Mouse (Mus musculus) A20 (cell line): ENCODE results near the gene Tsku.

Experiments used
- DNase-seq: peaks from one replicate; pipeline ENCODE4 v3.0.0-alpha.2; 2011; ENCODE audit warnings: low read depth, low spot score

Tsku gene

DNA sequence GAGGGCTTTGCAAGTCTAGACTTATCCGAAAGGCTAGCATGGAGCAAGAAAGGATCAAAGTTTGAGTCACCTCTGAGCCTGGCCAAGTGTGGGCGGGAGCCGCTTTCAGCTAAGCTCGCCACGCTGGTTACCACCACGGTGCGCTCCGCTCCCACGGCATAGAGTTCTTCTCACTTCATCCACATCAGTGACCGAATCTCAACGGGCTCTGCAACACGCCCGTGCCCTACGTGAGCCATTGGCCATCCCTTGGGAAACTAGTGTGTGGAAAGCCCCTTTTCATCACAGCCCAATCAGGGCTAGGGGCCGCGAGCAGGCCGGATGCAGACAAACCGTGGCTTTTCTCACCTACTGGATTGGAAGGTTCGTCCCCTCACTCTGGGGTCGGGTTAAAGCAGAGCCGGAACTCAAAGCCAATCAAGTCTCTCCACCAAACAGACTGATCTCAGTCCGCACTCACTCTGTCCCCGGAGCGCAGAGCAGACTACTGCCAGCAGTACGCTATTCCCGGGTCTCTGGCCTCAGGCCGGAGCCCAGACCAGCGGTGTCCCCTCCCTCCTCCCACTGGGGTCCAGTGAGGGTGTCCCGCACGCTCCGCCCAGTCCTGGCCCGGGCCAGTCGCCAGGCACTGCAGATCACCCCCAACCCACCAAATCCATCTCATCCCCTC is 1.0 kb downstream of the Tsku start:
- DNase-seq = no peak

GRCm38 (mm10) chr7:98358016-98358415 is 3.1 kb downstream of the Tsku start:
- no peak for DNase-seq

- no peak for DNase-seq
These were observed 3.8 kb downstream of the Tsku start for GRCm38 (mm10) chr7:98357324-98357723.

GRCm38 (mm10) chr7:98354921-98355310 is 6.2 kb downstream of the Tsku start:
- no peak for DNase-seq

GRCm38 (mm10) chr7:98354160-98354920 is 6.8 kb downstream of the Tsku start:
- DNase-seq = no peak

GRCm38 (mm10) chr7:98353616-98354015 is 7.5 kb downstream of the Tsku start:
- no peak for DNase-seq

GRCm38 (mm10) chr7:98351523-98351922 is 9.6 kb downstream of the Tsku start:
- no peak for DNase-seq

GRCm38 (mm10) chr7:98349821-98350220 is 11.3 kb downstream of the Tsku start:
- DNase-seq = no peak

DNA sequence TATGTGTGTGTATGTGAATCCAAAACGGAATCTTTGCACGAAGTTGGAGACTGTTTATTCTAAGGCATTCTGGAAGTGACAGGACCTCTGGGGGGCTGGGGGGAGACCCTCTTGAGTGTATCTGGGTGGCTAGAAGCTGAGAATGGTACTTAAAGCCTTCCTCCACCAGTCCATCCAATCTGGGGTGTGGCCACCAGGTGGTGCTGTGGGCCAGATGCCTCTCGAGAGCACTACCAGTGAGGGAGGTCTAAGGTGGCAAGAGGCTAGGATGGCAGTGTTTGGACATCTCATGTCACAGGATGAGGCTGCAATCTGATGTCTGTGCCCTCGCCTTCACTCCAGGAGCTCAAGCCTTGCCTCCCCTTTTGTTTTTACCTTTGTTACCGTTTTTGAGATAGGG is 12.0 kb downstream of the Tsku start:
- peak; percentile 77 for DNase-seq

- peak; percentile 74 for DNase-seq
These were observed 13.1 kb downstream of the Tsku start for GRCm38 (mm10) chr7:98348043-98348442.

- DNase-seq = no peak
These were observed 13.7 kb downstream of the Tsku start for GRCm38 (mm10) chr7:98347471-98347870.

- no peak for DNase-seq
These were observed 16.1 kb downstream of the Tsku start for GRCm38 (mm10) chr7:98345036-98345435.

DNA sequence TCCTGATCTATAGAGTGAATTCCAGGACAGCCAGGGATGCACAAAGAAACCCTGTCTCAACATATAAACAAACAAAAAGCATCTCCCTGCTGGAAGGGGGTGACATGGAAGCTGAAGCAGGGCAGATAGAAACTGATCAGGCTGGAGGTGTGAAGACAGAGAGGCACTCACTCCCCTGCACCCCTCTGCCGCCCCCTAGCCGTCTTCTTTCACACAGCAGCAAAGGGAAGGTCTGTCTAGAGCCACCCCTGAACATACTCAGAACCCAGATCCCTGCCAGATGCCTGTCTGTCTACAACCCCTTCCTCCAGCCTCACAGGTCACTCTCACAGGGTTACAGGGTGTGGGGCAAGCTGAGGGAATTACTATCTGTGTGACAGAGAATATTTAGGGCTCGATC is 16.8 kb downstream of the Tsku start:
- peak; percentile 61 for DNase-seq

- DNase-seq = no peak
These were observed 18.9 kb downstream of the Tsku start for GRCm38 (mm10) chr7:98342249-98342648.

- DNase-seq = peak; percentile 85
These were observed 19.7 kb downstream of the Tsku start for GRCm38 (mm10) chr7:98341475-98341874.

- no peak for DNase-seq
These were observed 20.8 kb downstream of the Tsku start for GRCm38 (mm10) chr7:98340343-98340742.

DNA sequence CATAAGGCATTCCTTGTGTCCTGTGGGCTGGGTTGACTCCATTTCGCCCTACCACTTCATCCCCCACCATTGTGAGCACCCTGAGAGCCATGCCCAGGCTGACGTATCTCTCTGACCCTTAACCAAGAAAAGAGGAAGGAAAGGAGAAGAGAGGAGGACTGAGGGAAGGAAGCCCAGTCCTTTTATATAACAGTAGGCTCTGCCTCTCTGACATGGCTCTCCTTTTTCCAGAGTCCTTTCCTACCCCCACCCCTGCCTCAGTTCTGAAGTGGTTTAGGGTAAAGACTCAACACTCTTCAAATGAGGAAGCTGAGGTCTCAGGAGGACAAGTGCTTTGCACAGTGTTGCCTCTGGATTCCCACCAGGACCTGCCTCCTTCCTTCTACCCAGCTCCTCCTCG is 27.1 kb downstream of the Tsku start:
- no peak for DNase-seq

- no peak for DNase-seq
These were observed 27.6 kb downstream of the Tsku start for GRCm38 (mm10) chr7:98333507-98333906.

DNA sequence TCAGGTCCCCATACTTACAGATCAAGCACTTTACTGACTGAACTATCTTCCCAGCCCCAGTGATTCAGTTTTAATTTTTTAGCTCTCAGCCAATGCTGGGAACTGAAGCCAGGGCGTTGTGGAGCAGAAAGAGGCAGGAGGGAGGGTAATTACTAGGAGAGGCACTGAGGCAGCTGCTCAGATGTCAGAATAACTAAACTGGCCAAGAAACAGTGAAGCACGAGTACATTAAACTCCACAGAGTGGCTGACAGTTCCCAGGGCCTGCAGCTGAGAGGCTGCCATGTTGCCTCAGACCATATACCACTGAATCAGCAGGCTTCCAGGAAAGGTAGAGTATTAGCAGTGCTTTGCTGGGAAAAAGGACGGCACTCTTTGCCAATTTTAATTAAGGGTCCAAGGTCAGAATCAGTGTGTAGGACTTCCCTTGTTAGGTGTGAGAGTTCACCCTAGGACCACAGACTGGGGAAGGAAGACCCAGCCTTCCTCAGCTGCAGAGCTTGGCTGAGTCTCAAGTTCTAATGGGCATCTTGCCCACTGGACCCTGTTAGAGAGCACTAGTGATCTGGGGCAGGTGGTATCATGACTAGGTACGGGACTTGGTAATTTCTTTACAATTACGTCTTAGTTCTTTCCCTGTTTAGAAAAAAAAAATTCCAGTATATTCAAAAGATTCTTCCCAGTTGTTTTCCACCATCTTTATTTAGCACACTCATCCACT is 28.3 kb downstream of the Tsku start:
- no peak for DNase-seq

- DNase-seq = no peak
These were observed 29.2 kb downstream of the Tsku start for GRCm38 (mm10) chr7:98331932-98332331.

- DNase-seq = no peak
These were observed 30.6 kb downstream of the Tsku start for GRCm38 (mm10) chr7:98330375-98331002.
